Mouse (Mus musculus) bone marrow macrophage, adult 2 months (primary cell): ENCODE results near the gene Kcnip3.

Source experiments
- CTCF ChIP-seq: IDR thresholded peaks from 2 replicates; pipeline ENCODE4 v1.5.1; 2012; ENCODE audit warnings: low read depth, mild to moderate bottlenecking, low read length, moderate library complexity
- POLR2A ChIP-seq: IDR thresholded peaks from 2 replicates; pipeline ENCODE4 v1.6.1; 2012; ENCODE audit warnings: mild to moderate bottlenecking, low read depth, low read length, borderline replicate concordance

- TF ChIP-seq POLR2A = no peak
- no peak for TF ChIP-seq CTCF
Observed at GRCm38 (mm10) chr2:127482533-127482911, 39.4 kb downstream of the Kcnip3 start.
